ENCODE assay signal across 25 mouse cellular contexts in the genomic region with DNA sequence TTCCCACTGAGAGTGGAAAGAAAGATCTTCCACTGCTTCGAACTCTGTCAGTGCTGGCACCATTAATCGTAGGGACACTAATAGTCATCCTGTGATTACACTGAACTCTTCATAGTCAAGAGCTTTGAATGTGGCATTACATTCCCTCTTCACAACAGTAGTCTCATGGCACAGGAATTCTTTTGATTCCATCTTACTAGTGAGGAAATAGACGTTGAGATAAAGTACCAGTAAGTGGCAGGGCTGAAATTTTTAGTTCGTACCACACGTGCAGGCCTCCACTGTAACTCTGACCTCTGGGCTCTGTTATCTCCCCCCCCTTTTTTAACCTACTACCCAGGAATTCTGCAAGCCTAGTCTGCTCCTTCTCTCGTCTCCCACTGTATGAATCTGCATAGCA. TPM values are rescaled to one million over a fixed set of nuclear protein-coding genes. Genes with fewer than 3 reads are reported as not detected.
DNase-seq lines count a peak whose midpoint lies in the region; ATAC-seq and TF ChIP-seq lines count a peak whose summit lies in the region.
"Had no signal": no experiment of that assay in that cellular context is flagged by ENCODE, and none has a peak within 500 bp of the region (broad histone marks: within the 10 kb centered on the region; RNA-seq: fewer than 3 reads in every experiment).

No protein-coding gene starts in this region.

- 41% methylated on average over 6 of the region's 6 CpGs for WGBS in lung, embryonic 14.5 days
- WGBS in lung, embryonic 16.5 days, result 42% methylated on average over 6 of the region's 6 CpGs
- WGBS in lung, adult 2 months, result 58% methylated on average over 6 of the region's 6 CpGs

- no peaks in the 10 kb centered on the region for H3K27me3 ChIP-seq in lung, embryonic 14.5 days (ENCODE audit: insufficient read depth, low read length)
- no peaks in the 10 kb centered on the region for H3K27me3 ChIP-seq in lung, embryonic 16.5 days (ENCODE audit: control insufficient read depth, insufficient read depth, low read depth, low read length)
- H3K27me3 ChIP-seq: embryonic facial prominence, embryonic 13.5 days; embryonic facial prominence, embryonic 15.5 days; forebrain, embryonic 12.5 days had no signal

- H3K4me2 ChIP-seq in lung, embryonic 14.5 days, result no peak overlapping the region
- no peak overlapping the region for H3K4me2 ChIP-seq in lung, embryonic 16.5 days (ENCODE audit: low read depth, low read length)
- H3K4me2 ChIP-seq: embryonic facial prominence, embryonic 13.5 days; embryonic facial prominence, embryonic 15.5 days; forebrain, embryonic 12.5 days had no signal

- H3K9ac ChIP-seq in lung, embryonic 14.5 days, result no peak overlapping the region
- H3K9ac ChIP-seq in lung, embryonic 16.5 days (ENCODE audit: low read length), result no peak overlapping the region
- H3K9ac ChIP-seq: embryonic facial prominence, embryonic 13.5 days; embryonic facial prominence, embryonic 15.5 days; forebrain, embryonic 12.5 days had no signal

- H3K4me1 ChIP-seq in lung, embryonic 14.5 days (ENCODE audit: insufficient read depth), result no peaks in the 10 kb centered on the region
- no peaks in the 10 kb centered on the region for H3K4me1 ChIP-seq in lung, embryonic 16.5 days (replicated peaks; ENCODE audit: control insufficient read depth, insufficient read depth, low read length)
- H3K4me1 ChIP-seq in lung, adult 2 months (ENCODE audit: control insufficient read depth, insufficient read depth, low read length), result no peaks in the 10 kb centered on the region
- H3K4me1 ChIP-seq: embryonic facial prominence, embryonic 13.5 days; embryonic facial prominence, embryonic 15.5 days; forebrain, embryonic 10.5 days; forebrain, embryonic 12.5 days had no signal

- peak; percentile 12 for DNase-seq in lung, embryonic 14.5 days
- no peak for DNase-seq in lung, adult 18-20 months
- no peak for DNase-seq in lung, postnatal 10 days
- peak; percentile 3 for DNase-seq in lung, postnatal 36 days
- no peak for DNase-seq in lung, adult 2 months
- no peak for DNase-seq in right cerebral cortex, adult 18-20 months
- DNase-seq: adrenal gland, adult 2 months; adrenal gland, postnatal 10 days; adrenal gland, postnatal 25 days; cerebellum, adult 11 months; cerebellum, adult 18-20 months; cerebellum, adult 8-10 months; cerebellum, adult 9-11 months; cerebellum, postnatal 14 days; cerebellum, postnatal 36 days had no signal

- no peak overlapping the region for H3K4me3 ChIP-seq in lung, embryonic 14.5 days (ENCODE audit: low read depth, low read length)
- H3K4me3 ChIP-seq in lung, embryonic 16.5 days (ENCODE audit: low read length), result no peak overlapping the region
- H3K4me3 ChIP-seq in lung, adult 2 months (replicated peaks; ENCODE audit: extremely low read depth, low read depth, low read length), result no peak overlapping the region
- H3K4me3 ChIP-seq: embryonic facial prominence, embryonic 13.5 days; embryonic facial prominence, embryonic 15.5 days; erythroblast, embryonic 14.5 days; forebrain, embryonic 10.5 days; forebrain, embryonic 12.5 days had no signal

- no peaks in the 10 kb centered on the region for H3K36me3 ChIP-seq in lung, embryonic 14.5 days (ENCODE audit: insufficient read depth)
- H3K36me3 ChIP-seq in lung, embryonic 16.5 days (ENCODE audit: control insufficient read depth, insufficient read depth, low read length), result no peaks in the 10 kb centered on the region
- H3K36me3 ChIP-seq: embryonic facial prominence, embryonic 13.5 days; embryonic facial prominence, embryonic 15.5 days; forebrain, embryonic 10.5 days; forebrain, embryonic 12.5 days had no signal

- H3K27ac ChIP-seq in lung, embryonic 14.5 days (ENCODE audit: low read depth), result peak overlapping the region; percentile 21; the same call in 1 of the 2 replicates
- H3K27ac ChIP-seq in lung, embryonic 16.5 days (ENCODE audit: low read length), result peak overlapping the region; percentile 75
- H3K27ac ChIP-seq: embryonic facial prominence, embryonic 13.5 days; embryonic facial prominence, embryonic 15.5 days; forebrain, embryonic 10.5 days; forebrain, embryonic 12.5 days had no signal

- TF ChIP-seq POLR2A in lung, adult 2 months (IDR thresholded peaks at IDR 0.05; ENCODE audit: borderline replicate concordance, extremely low read depth, low read depth, low read length), result no peak

- ATAC-seq in lung, embryonic 14.5 days (ENCODE audit: insufficient read depth), result no peak; the same call in 1 of the 2 replicates
- peak; percentile 54; the same call in 1 of the 2 replicates for ATAC-seq in lung, embryonic 16.5 days (ENCODE audit: low read depth)
- ATAC-seq: forebrain, embryonic 14.5 days; forebrain, embryonic 16.5 days had no signal

- no peaks in the 10 kb centered on the region for H3K9me3 ChIP-seq in lung, embryonic 14.5 days (ENCODE audit: low read depth, low read length)
- H3K9me3 ChIP-seq in lung, embryonic 16.5 days (ENCODE audit: control insufficient read depth, low read length), result no peaks in the 10 kb centered on the region
- H3K9me3 ChIP-seq: embryonic facial prominence, embryonic 13.5 days; embryonic facial prominence, embryonic 15.5 days; forebrain, embryonic 10.5 days; forebrain, embryonic 12.5 days had no signal

- no peak for TF ChIP-seq CTCF in lung, embryonic 14.5 days (IDR thresholded peaks at IDR 0.05; ENCODE audit: low read depth)
- TF ChIP-seq CTCF in lung, adult 2 months (IDR thresholded peaks at IDR 0.05; ENCODE audit: insufficient read depth, low read length), result no peak

RNA-seq across cellular contexts. Expression of gene Frmd7, which starts 20.4 kb away (rescaled TPM):
- 0.08 TPM in 1 of 2 replicates, not detected in the other for polyA plus RNA-seq in lung, embryonic 14.5 days (2014; fragmentation: Nextera tagmentation; extraction: Ambion mirVana)
- 0.10 and 0.14 TPM in 2 replicates for polyA plus RNA-seq in lung, embryonic 16.5 days (2015; fragmentation: Nextera tagmentation; extraction: Ambion mirVana)
- 0.12 TPM in 1 of 2 replicates, not detected in the other for polyA plus RNA-seq in lung, adult 2 months (2012; rRNA removed)
- polyA plus RNA-seq: adrenal gland, adult 2 months; C2C12; embryonic facial prominence, embryonic 11.5 days; embryonic facial prominence, embryonic 13.5 days; erythroblast, embryonic 14.5 days; forebrain, embryonic 12.5 days had no signal

RNA-seq across cellular contexts. Expression of gene Rap2c, which starts 54.9 kb away (rescaled TPM):
- polyA plus RNA-seq in lung, embryonic 14.5 days (2014; fragmentation: Nextera tagmentation; extraction: Ambion mirVana), result 24.3 and 26.7 TPM in 2 replicates
- polyA plus RNA-seq in lung, embryonic 16.5 days (2015; fragmentation: Nextera tagmentation; extraction: Ambion mirVana), result 20.3 and 23.3 TPM in 2 replicates
- 2.0 and 3.8 TPM in 2 replicates for polyA plus RNA-seq in lung, adult 2 months (2012; rRNA removed)

Comparison
In these comparisons a context has a peak if more than half of its experiments do, and no peak if none do; other contexts are left out.
1. DNase-seq: peak in lung, embryonic 14.5 days (single experiment) and lung, postnatal 36 days (single experiment); none in lung, adult 18-20 months (0 of 2), lung, postnatal 10 days (single experiment), lung, adult 2 months (single experiment) and right cerebral cortex, adult 18-20 months (single experiment).